Mouse (Mus musculus) hematopoietic stem cell, adult 5-6 weeks (primary cell): Measurements from ENCODE around the gene Bahcc1. TPM values are rescaled to one million over a fixed set of nuclear protein-coding genes. Genes with fewer than 3 reads are reported as not detected.

ENCODE experiments used
- ATAC-seq, 2 experiments: fragments of 125-278 bp in 1 of 2; replicated peaks in 1 of 2; 2 replicates each; pipeline ENCODE4 v1.8.0; 2016 to 2017; ENCODE audit warnings: inconsistent platforms in 2 of 2, mild to moderate bottlenecking in 2 of 2, moderate number of reproducible peaks in 2 of 2, low read depth in 1 of 2, moderate TSS enrichment in 1 of 2; ENCODE audit not compliant: low FRiP score in 2 of 2, poor library complexity in 2 of 2, severe bottlenecking in 2 of 2, insufficient read depth in 1 of 2, low TSS enrichment in 1 of 2
- total RNA-seq: library from RNA; stranded (forward); fragments of 172-1452, 232-1000 nt; gene quantifications from 2 replicates; pipeline ENCODE4 v1.2.3, GENCODE M21; 2017

Bahcc1 gene
- total RNA-seq, 1 experiment from 2014 or later: 6.8 TPM

GRCm38 (mm10) chr11:120264008-120264407, 31.3 kb downstream of the Bahcc1 start:
- ATAC-seq: no peak

- no peak for ATAC-seq
These were observed 32.7 kb downstream of the Bahcc1 start for GRCm38 (mm10) chr11:120265458-120265857.

GRCm38 (mm10) chr11:120266259-120266758, 33.6 kb downstream of the Bahcc1 start:
- no peak for ATAC-seq

- no peak for ATAC-seq
These were observed 34.5 kb downstream of the Bahcc1 start for GRCm38 (mm10) chr11:120267274-120267673.

- ATAC-seq: peak in 1 of 2 experiments; percentile 19; a peak in 2 of 4 replicates
These were observed 34.9 kb downstream of the Bahcc1 start for GRCm38 (mm10) chr11:120267676-120268075.

GRCm38 (mm10) chr11:120268195-120268967, 35.6 kb downstream of the Bahcc1 start:
- peak; percentile 37 to 46; a peak in 3 of 4 replicates for ATAC-seq

- no peak for ATAC-seq
These were observed 36.3 kb downstream of the Bahcc1 start for GRCm38 (mm10) chr11:120269007-120269406.

GRCm38 (mm10) chr11:120269498-120270104, 36.9 kb downstream of the Bahcc1 start:
- no peak; a peak in 1 of 4 replicates for ATAC-seq

GRCm38 (mm10) chr11:120279335-120279734, 46.6 kb downstream of the Bahcc1 start:
- no peak for ATAC-seq

- 0 out of 4 replicates have a peak, but pooled peaks have one; percentile 15 to 43 for ATAC-seq
These were observed 47.6 kb downstream of the Bahcc1 start for GRCm38 (mm10) chr11:120280281-120280773.

- ATAC-seq: no peak
These were observed 48.0 kb downstream of the Bahcc1 start for GRCm38 (mm10) chr11:120280774-120281173.

- ATAC-seq: peak in 1 of 2 experiments; percentile 7; a peak in 1 of 4 replicates
These were observed 48.5 kb downstream of the Bahcc1 start for GRCm38 (mm10) chr11:120281197-120281596.

- ATAC-seq: no peak
These were observed 50.8 kb downstream of the Bahcc1 start for GRCm38 (mm10) chr11:120283542-120283941.

GRCm38 (mm10) chr11:120289644-120290043, 56.9 kb downstream of the Bahcc1 start:
- ATAC-seq: no peak

- ATAC-seq: no peak
These were observed 57.5 kb downstream of the Bahcc1 start for GRCm38 (mm10) chr11:120290266-120290665.

GRCm38 (mm10) chr11:120293714-120294113, 61.0 kb downstream of the Bahcc1 start:
- ATAC-seq: peak; percentile 38 to 68; a peak in 3 of 4 replicates

GRCm38 (mm10) chr11:120296305-120297144, 63.8 kb downstream of the Bahcc1 start:
- no peak for ATAC-seq
